Mouse (Mus musculus) cerebellum, adult 18-20 months (tissue): ENCODE data around the gene Osbpl10.
"Not testable (repeated sequence)": the region's sequence is repeated elsewhere in the genome, so short reads cannot be mapped to it uniquely, and the experiment has no call there.

Experiments
- DNase-seq, 2 experiments: peaks; one replicate each; pipeline ENCODE4 v3.0.0; 2021

Osbpl10 gene

DNA sequence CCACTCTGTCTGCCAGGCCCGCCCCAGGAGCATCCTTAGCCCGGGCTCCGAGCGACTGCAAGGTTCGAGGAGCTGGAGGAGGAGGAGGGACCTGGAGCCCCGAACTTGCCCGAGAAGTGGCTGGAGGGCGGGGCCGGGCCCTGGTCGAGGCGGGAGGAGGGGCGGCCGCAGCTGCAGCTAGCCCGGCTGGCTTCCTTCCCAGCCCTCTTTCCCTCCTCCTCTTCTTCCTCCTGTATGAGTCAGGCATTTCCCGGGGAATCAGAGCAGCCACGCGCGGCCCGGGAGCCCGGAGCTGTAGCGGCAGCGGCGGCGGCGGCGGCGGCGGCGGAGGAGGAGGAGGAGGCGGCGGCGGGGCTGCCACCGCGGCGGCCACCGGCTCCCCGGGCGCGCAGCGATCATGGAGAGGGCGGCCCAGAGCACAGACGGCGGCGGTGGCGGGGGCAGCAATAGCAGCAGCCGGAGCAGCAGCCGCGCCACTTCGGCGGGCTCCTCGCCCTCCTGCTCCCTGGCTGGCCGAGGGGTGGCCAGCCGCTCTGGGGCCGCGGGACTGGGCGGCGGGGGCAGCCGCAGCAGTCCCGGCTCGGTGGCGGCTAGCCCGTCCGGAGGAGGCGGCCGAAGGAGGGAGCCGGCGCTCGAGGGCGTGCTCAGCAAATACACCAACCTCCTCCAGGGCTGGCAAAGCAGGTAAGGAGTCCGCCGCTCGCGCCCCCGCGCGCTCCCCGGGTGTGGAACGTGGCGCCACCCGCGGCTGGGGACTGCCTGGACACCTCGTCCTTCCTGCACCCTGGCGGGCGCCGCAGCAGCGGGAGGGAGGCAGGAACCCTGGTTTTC lies at the start of gene Osbpl10:
Gene Osbpl10, plus strand, starts transcription at position 289 of the 831 bp plus-strand sequence.
- DNase-seq: peak; percentile 81

DNA sequence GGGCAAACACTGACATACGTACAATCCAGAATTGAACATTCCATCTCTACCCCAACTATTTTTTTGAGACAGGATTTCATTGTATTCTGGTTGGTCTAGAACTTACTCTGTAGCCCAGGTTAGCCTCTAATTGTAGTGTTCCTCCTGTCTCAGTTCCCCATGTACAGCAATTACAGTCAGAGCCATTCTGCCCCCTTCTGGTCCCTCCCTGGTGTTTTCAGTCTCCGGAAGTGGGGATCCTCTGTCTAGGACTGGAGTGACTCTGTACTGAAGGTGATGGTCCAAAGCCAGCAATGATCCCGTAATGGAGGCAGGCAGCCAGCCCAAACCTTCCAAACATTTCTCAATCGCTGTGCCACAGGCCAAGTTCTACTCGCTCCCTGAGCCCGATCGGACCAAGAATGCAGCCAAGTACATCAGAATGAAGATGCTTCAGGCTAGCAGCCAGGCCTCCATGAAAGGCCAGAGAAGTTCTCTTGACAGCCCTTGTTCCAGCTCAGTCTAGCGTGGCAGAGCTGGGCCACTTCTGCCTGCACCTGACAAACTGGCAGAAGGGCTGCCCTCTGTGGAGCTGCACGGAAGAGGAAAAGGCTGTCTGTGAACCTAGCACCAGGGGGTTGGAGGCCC lies 47.8 kb upstream of the Osbpl10 start:
- DNase-seq: peak; percentile 45 to 48

DNA sequence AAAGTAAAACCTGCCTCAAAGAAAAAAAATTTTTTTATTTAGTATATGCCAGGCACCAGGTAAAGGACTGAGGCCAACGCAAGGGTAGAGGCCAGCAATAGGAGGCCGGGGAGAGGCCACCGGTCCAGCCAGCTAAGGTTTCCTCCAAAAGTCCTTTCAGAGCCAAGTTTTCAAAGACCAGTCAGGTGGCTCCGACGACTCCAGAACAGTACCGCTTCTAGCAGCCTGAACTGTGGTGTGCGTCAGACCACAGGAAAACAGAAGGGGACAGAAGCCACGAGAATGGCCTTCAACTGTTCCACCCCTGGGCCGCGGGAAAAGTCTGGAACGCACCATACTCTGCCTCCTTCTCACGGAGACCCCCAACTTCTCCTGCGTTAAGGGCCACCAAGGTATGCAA lies 45.8 kb upstream of the Osbpl10 start:
- peak; percentile 12 to 20 for DNase-seq

DNA sequence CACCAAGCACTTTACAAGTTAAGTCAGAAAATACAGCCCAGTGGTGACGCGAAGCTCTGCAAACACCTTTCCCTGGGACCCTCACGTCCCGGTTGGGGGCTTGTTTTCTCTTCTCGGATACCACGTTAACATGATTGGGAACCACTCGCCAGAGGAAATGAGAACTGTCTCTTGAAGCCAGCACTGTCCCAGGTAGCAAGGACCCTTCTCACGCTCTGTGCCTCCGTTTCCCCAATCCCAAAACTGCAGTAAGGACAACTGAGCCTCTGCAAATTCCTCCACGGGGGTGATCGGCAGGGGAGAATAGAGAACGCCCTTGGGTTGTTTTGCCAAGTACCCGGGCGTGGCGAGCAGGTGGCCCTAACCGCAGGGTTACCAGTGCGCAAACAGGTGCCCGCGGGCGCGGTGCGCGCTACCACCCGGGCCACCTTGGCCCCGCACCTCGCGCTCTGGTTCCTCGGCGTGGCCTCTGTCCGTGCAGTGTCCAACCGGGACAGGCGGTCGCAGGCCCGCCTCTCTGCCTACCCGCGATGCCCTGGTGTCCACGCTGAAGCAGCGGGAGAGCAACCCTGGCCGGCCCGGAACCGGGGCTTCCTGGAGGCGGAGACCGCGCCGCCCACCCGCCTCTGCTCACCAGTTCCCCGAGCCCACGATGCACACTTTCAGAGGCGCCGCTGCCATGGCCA lies 45.2 kb upstream of the Osbpl10 start:
- peak in 1 of 2 experiments; percentile 54 for DNase-seq

DNA sequence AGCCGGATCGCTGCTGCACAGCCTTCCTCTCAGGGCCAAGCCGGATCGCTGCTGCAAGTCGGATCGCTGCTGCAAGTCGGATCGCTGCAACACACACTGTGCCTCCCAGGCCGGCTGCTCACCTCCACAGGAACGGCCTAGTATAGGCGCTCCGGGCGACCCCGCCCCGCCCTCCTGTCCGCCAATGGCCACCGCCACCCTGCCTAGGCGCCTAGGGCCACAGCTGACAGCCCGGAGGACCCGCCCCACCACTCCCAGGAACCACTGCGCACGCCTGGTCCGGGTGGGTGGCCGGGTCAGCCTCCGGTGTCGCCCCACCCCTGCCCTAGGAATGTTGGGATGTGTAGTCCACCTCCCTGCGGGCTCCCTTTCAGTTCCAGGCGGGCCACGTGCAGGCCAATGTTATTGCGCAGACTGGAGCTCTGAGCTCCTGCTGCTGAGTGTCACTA lies 44.6 kb upstream of the Osbpl10 start, which contains the start of gene Gpd1l:
Gene Gpd1l, minus strand, starts transcription at position 265 of the 449 bp plus-strand sequence.
- DNase-seq: peak; percentile 97 to 99

DNA sequence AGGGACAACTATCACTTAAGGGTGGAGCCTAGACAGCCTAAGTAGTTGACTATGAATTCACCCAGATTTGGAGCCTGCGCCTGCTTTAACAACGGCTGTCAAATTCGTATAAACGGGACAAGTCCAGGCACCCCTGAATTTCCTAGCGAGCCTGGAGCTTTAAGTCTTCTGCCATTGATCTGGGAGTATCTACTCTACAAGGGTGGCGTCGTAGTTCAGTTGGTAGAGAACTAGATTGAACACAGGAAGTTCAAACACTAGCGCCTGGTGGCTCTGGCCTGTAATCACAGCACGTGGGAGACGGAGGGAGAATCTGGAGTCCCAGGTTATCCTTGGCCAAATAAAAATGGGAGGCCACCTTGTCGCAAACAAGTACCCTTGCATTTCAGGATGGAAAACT lies 44.1 kb upstream of the Osbpl10 start:
- DNase-seq: no peak

DNA sequence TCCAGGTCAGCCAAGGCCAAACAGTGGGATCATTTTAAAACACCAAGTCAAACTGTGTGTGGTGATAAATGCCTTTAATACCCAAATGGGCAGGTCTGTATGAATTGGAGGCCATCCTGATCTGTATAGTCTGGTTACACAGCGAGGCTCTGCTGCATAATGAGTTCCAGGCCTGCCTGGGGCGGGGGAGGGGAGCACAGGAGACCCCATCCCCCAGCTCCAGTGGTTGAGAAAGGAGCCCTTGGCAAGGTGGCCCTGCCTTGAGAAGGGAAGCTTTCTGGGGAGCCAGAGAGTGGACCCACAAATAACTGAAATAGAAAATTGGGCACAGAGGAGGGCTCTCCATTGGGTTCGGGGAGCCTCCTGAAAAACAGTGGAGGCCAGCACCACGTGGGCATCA lies 43.0 kb upstream of the Osbpl10 start:
- DNase-seq: no peak

DNA sequence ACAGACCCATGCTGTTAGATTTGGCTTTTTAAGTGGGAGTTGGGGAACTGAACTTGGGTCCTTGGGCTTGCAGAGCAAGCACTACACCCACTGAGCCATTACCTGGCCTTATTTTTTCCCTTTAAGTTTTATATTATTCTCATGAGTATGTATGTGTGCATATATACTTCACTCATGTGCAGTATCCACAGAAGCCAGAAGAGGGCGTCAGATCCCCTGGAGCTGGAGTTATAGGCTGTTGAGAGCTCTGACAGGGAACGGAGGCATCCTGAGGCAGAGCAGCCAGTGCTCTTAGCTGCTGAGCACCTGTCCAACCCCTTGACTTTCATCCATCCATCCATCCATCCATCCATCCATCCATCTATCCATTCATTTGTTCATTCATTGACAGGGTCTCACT lies 41.7 kb upstream of the Osbpl10 start:
- no peak for DNase-seq

DNA sequence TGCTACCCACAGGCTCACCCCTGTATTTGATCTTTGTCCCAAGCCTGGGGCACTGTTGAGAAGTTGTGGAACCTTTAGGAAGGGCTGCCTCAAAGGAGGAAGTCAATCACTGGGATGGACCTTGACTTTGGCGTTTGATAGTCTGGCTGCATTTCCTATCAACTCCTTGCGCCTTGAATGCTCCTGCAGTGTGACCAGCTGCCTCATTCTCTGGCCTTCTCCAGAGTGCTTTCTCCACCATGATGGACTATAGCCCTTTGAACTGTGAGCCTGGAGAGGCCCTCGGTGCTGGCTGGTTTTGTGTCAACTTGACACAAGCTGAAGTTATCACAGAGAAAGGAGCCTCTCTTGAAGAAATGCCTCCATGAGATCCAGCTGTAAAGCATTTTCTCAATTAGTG lies 33.7 kb upstream of the Osbpl10 start:
- DNase-seq: no peak

DNA sequence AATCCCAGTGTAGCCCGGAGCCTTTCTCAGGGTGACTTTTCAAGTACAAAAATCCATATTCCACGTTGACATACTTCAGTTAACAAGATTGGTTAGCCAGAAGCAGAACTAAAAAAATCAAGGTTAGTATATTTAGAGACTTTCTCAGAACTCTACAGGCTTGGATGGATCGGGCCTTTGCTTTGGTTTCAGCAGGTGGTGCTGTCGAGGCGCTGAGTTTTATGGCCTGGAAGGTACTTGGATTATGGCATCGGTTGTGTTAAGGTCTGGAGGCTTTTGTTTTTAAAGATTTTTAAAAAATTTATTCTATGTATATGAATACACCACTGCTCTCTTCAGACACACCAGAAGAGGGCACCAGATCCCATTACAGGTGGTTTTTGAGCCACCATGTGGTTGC lies 32.8 kb upstream of the Osbpl10 start:
- DNase-seq: no peak

DNA sequence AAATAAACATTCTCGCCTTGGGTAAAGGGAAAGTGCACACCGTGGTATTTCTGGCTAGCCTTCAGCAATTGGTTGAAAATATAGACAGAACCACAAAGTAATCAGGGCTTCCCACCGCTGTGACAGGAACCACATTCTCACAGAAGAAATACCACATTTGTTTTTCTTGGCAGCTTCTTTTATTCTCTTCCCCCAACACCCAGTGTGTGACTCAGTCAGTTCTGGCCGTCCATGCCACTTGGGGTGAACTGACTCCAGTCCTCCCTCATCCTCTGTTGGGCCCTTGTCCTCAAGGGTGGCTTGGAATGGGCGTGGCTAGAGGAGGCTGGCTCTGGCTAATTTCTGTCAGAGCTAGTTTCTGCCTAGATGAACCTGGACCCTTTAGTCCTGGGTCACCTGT lies 30.0 kb upstream of the Osbpl10 start:
- no peak for DNase-seq

DNA sequence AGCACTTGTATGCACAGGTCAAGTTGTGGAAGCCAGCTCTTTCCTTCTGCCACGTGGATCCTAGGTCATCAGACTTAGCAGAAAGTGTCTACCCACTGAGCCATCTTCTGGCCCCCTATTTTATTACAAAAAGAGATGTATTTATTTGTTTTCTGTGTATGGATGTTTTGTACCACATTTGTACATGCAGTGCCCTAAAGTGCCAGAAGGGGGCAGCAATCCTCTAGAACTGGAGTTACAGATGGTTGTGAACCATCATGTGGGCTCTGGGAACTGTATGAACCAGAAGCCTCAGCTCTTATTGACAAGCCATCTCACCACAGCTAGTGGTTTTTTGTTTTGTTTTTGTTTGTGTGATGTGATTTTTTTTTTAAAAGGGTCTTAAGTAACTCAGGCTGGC lies 25.5 kb upstream of the Osbpl10 start:
- DNase-seq: no peak

DNA sequence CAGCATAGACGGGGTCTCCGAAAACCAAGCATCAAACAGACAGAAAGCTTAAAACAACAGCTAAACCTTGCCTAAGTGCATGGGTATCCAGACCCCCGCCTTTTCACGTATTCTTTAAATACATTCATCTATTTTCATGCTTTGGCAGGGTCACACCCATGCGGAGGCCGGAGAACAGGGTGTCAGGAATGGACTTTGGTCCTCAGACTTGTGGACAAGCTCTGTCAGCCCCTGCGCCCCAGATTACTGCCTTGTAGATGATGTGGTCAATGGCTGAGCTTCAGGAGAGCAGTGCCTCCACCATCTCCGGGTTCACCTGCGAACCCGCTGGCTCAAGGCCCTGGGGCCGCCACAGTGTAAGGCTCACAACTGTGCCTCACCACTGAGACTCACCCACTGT lies 23.0 kb upstream of the Osbpl10 start:
- no peak for DNase-seq

DNA sequence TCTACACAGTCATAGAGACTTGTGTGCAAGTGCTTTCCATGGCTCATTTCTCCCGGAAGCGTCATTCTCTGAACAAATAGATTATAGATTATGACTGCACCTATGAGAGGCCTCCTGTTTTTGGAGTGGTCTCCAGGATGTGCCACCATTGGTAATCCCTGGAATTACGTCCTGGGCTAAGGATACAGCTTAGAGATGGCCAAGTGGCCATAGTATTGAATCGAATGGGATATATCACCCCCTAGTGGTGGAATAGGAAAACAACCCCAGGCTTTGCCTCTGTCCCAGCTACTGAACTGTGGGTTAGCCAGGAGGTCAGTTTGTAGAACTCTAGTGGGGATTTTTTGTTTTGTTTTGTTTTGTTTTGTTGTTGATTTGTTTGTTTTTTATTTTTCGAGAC lies 21.4 kb upstream of the Osbpl10 start:
- peak; percentile 41 to 42 for DNase-seq

DNA sequence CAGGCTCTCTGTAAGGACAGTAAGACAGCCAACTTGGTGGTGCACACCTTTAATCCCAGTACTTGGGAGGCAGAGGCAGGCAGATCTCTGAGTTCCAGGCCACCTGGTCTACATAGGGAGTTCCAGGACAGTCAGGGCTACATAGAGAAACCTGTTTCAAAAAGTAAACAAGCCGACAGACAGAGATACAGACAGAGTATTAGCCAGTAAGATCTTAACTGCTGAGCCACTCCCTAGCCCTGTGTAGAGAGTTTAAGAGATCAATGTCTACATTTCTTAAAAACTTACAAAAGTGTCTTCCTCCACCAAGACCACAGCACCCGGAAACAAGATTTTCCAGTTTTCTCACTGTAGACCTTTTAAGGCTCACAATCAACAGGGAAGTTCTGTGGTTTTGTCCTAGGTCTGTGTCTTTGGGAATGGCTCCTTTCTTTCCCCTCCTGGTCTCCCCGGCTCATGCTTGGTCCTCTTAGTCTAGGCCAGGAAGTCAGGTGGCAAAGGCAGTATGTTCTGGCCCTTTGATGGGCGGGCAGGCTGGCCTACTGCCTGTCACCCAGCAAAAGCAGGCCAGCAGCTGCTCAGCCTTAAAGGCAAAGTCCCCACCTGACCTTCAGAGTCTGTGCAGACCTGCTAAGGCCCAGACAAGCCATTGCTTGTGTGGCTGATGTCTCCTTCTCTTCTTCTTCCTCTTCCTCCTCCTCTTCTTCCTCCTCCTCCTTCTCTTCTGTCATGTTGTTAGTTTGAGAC lies 18.2 kb upstream of the Osbpl10 start:
- no peak for DNase-seq

DNA sequence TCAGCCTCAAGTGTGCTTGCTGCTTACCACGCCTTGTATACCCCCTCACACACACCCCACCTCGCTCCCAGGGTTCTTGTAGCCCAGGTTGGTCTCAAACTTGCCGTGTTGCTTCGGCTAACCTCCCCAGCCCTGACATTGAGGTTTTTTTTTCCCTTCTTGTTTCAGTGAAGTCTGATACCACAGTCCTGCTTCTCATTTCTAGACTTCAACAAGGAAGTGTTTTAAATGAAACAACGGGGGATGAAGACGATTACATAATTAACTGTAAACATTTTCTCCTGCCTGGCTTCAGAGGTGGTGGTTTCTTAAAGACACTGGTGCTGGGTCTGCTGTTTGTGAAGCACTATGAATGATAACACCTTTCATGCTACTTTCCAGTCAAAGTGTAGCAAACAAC lies 17.5 kb upstream of the Osbpl10 start:
- no peak for DNase-seq

DNA sequence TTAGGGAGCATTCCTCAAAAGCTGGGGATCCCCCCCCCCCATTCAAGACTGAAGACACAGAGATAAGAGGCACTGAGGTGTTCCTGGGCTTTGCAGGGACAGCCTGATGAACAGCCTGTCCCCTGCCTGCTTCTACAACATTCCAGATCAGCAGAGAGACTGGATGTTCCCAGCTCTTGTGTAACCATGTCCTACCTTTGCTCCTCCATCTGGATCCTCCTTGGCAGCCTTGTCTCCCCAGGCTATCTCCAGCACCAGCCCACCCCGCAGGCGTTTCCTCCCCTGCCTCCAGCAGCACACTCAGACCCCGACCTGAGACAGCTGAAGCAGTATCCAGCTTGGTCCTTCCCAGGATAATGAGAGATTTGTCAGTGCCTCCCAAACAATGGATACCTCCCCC lies 14.3 kb upstream of the Osbpl10 start:
- no peak for DNase-seq

DNA sequence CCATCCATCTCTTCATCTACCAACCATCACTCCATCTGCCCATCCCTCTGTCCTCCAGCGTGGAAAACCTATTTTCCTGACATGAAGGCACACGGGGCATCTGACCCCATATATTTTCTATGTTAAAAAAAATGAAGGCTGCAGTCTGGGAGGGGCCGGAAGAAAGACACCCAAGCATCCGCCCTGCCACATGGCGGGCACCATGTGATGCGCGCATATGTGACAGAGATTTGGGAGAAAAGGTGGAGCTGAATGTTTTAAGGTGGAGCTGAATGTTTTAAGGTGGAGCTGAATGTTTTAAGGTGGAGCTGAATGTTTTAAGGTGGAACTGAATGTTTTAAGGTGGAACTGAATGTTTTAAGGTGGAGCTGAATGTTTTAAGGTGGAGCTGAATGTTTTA lies 12.1 kb upstream of the Osbpl10 start:
- not testable (repeated sequence) for DNase-seq

DNA sequence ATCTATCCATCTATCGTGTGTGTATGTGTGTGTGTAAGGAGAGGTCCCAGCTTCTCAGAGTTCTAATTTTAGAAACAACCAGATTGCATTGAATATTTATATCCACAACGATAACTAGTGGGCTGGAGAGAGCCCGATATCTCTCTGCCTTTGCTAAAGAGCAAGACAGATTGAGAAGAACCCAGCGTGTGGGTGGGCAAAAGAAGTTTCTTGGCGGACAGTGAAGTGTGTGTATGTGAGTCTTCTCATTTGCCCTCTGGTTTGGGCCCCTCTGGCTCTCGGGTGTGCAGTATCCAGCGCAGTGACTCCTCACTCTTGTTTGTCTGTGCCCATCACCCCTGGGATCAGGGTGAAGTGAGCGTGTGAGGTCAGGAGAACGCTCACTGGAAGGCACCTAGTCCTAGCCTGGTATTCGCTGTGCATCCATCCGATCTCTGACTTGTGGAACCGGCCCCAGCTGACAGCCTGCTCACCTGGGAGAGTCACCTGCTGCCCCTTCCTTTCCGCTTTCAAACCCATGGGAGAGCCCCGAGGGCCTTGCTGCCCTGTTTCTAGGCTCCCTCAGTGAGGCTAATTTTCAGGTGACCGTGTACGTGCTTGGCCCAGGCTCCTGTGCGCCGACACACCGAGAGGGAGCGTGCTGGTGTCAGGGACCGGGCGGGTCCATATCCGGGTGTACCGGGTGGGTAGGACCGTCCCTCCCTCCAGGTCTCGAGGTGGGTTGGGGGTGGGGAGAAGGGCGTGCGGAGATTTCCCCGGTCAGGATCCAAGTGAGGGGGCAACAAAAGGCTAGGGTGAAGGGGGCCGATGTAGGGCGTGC lies 698 bp upstream of the Osbpl10 start:
- peak; percentile 61 to 67 for DNase-seq

DNA sequence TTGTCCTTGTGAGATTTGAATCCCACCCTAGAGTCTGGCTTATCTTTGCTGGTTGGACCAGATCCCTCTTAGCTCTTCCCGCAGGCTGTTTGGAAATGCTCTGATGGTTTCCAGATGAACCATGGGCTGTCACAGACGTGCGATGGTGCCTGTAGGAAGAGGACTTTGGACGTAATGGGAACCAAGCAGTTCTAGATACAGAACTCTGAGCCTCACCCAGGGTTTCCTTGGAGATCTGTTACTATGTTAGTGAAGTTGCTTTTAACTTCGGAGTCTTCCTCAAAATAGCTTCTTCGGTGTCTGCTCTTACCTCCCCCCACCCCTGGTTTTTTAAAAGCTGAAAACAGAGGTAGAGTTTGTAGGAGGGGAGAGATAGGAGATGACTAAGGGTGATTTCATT lies 1.6 kb downstream of the Osbpl10 start:
- no peak for DNase-seq

DNA sequence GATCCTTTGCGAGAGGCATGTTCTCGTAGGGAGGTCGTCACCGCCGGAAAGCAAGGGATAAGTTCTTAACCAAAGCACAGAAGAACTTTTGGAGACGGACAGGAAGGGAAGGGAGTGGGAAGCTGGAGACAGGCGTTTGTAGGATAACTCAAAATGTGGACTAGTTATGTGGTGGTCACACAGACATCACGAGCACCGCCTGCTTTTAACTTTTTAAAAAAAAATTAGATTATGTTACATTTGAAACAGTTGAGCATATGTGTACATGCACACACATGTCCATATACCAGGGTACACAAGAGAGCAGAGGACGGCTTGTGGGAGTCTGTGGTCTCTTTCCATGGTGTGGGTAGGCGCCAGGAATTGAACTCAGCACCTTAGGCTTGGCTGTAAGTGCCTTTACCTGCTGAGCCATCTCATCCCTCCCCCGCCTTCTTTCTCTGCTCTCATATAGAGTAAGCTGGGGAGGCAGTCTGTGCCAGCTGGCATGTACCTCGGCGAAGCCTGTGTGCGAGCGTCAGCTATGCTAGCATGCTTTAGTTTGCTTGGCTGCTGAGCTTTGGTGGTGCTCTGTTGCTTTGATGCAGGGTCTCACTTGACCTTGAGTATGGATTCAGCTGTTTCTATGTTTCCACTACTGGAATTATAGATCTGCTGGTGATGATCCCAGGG lies 4.5 kb downstream of the Osbpl10 start, which contains the start of gene Rps27rt:
Gene Rps27rt, minus strand, starts transcription at position 51 of the 672 bp plus-strand sequence.
- DNase-seq: no peak
